Mouse (Mus musculus) forebrain, embryonic 14.5 days (tissue): ENCODE measurements at regions not wholly inside any gene's neighbourhood (a gene's known extent, or its start where the extent isn't known, plus 50 kb on each side); places are given as distances from the start of the nearest gene placed in this dataset.
A peak's percentile ranks its signal among the peaks of the same experiment; 100 is the strongest.

ENCODE experiments used
- ATAC-seq: fragments of 200-750 bp; cut with Nextera tagmentation; 2 replicates; pipeline ENCODE4 v1.8.0; 2017; ENCODE audit warnings: mild to moderate bottlenecking, moderate library complexity
- DNase-seq: peaks from one replicate; pipeline ENCODE4 v3.0.0-alpha.2; 2015; ENCODE audit warnings: low spot score
- H3K27ac ChIP-seq: fragments of 300-500 bp; sonication (generic); 2 replicates; pipeline ENCODE4 v1.5.1; 2014; ENCODE audit warnings: low read depth, mild to moderate bottlenecking, control low read depth, low read length, moderate library complexity
- H3K27me3 ChIP-seq: fragments of 300-500 bp; sonication (generic); replicated peaks from 2 replicates; pipeline ENCODE4 v1.6.1; 2014; ENCODE audit warnings: low read length, control low read depth, mixed read lengths; ENCODE audit not compliant: control insufficient read depth, insufficient read depth
- H3K36me3 ChIP-seq: fragments of 300-500 bp; sonication (generic); 2 replicates; pipeline ENCODE4 v1.6.1; 2014; ENCODE audit warnings: low read length, control low read depth; ENCODE audit not compliant: control insufficient read depth, insufficient read depth
- H3K4me1 ChIP-seq: fragments of 300-500 bp; sonication (generic); 2 replicates; pipeline ENCODE4 v1.6.1; 2014; ENCODE audit warnings: antibody characterized with exemption, low read length, control low read depth; ENCODE audit not compliant: control insufficient read depth, insufficient read depth
- H3K4me2 ChIP-seq: fragments of 300-500 bp; sonication (generic); 2 replicates; pipeline ENCODE4 v1.6.1; 2014; ENCODE audit warnings: mild to moderate bottlenecking, control low read depth, low read length
- H3K4me3 ChIP-seq: fragments of 300-500 bp; sonication (generic); 2 replicates; pipeline ENCODE4 v1.5.1; 2014; ENCODE audit warnings: low read depth, low read length, control low read depth
- H3K9ac ChIP-seq: fragments of 300-500 bp; sonication (generic); 2 replicates; pipeline ENCODE4 v1.6.1; 2014; ENCODE audit warnings: mild to moderate bottlenecking, low read length, control low read depth, moderate library complexity
- H3K9me3 ChIP-seq: fragments of 300-500 bp; sonication (generic); replicated peaks from 2 replicates; pipeline ENCODE4 v1.6.1; 2016; ENCODE audit warnings: low read length, control low read depth, mixed read lengths; ENCODE audit not compliant: control insufficient read depth
- WGBS: fragments of 180-500 bp; shearing (Covaris S2); extraction: QIAGEN DNeasy Blood & Tissue Kit; methylation state at CpG from one replicate; pipeline ENCODE4 v1.1.7; 2014; 5-methylcytosine and 5-hydroxymethylcytosine counted together

- 93% methylated on average over 8 of the region's 8 CpGs for WGBS
- ATAC-seq, result no peak
Observed at GRCm38 (mm10) chr12:79892871-79893270, 219.9 kb downstream of the Zfp36l1 start.

GRCm38 (mm10) chr12:79891942-79892341 is 220.9 kb downstream of the Zfp36l1 start:
- Histone ChIP-seq H3K4me3 (no peak overlapping the region), H3K36me3 (no peaks in the 10 kb centered on the region), H3K27me3 (no peaks in the 10 kb centered on the region), H3K27ac (no peak overlapping the region), H3K9ac (no peak overlapping the region), H3K4me2 (no peak overlapping the region), H3K4me1 (peaks cover 23% of the 10 kb centered on the region), H3K9me3 (no peaks in the 10 kb centered on the region)
- DNase-seq, result no peak
- WGBS, result 82% methylated on average over 4 of the region's 4 CpGs
- ATAC-seq, result no peak

More at GRCm38 (mm10) chr12:79892871-79893270, 219.9 kb downstream of the Zfp36l1 start:
- no peaks in the 10 kb centered on the region for H3K27me3 ChIP-seq
- H3K27ac ChIP-seq, result no peak overlapping the region
- H3K9ac ChIP-seq, result no peak overlapping the region
- no peaks in the 10 kb centered on the region for H3K9me3 ChIP-seq
- H3K4me3 ChIP-seq, result no peak overlapping the region
- peaks cover 15% of the 10 kb centered on the region for H3K4me1 ChIP-seq
- no peak for DNase-seq
- no peak overlapping the region for H3K4me2 ChIP-seq
- no peaks in the 10 kb centered on the region for H3K36me3 ChIP-seq

GRCm38 (mm10) chr12:79890887-79891286 is 221.9 kb downstream of the Zfp36l1 start:
- DNase-seq, result no peak
- no peak overlapping the region for H3K4me2 ChIP-seq
- no peak overlapping the region for H3K4me3 ChIP-seq
- no peaks in the 10 kb centered on the region for H3K9me3 ChIP-seq
- no peak overlapping the region for H3K27ac ChIP-seq
- 29% methylated on average over 4 of the region's 4 CpGs for WGBS
- no peaks in the 10 kb centered on the region for H3K27me3 ChIP-seq
- H3K9ac ChIP-seq, result no peak overlapping the region
- H3K4me1 ChIP-seq, result peaks cover 18% of the 10 kb centered on the region
- no peak for ATAC-seq
- H3K36me3 ChIP-seq, result no peaks in the 10 kb centered on the region

- Histone ChIP-seq H3K27me3 (no peaks in the 10 kb centered on the region), H3K27ac (no peak overlapping the region), H3K9ac (no peak overlapping the region), H3K4me2 (no peak overlapping the region), H3K4me3 (no peak overlapping the region), H3K36me3 (no peaks in the 10 kb centered on the region), H3K9me3 (no peaks in the 10 kb centered on the region), H3K4me1 (peaks cover 15% of the 10 kb centered on the region; the same call in 1 of the 2 replicates)
- ATAC-seq (no peak), DNase-seq (no peak)
- WGBS, result 93% methylated on average over 7 of the region's 7 CpGs
Observed at GRCm38 (mm10) chr12:79890291-79890690, 222.5 kb downstream of the Zfp36l1 start.

- WGBS, result 95% methylated on average over 4 of the region's 4 CpGs
- H3K27me3 ChIP-seq, result no peaks in the 10 kb centered on the region
Observed at GRCm38 (mm10) chr12:79888812-79889211, 224.0 kb downstream of the Zfp36l1 start.

GRCm38 (mm10) chr12:79888086-79888485 is 224.7 kb downstream of the Zfp36l1 start:
- no peak overlapping the region for H3K9ac ChIP-seq
- no peak for DNase-seq
- no peak for ATAC-seq
- 86% methylated on average over 4 of the region's 4 CpGs for WGBS
- no peaks in the 10 kb centered on the region for H3K36me3 ChIP-seq
- no peaks in the 10 kb centered on the region for H3K9me3 ChIP-seq
- H3K27ac ChIP-seq, result no peak overlapping the region; the same call in 1 of the 2 replicates
- H3K4me2 ChIP-seq, result no peak overlapping the region
- no peak overlapping the region for H3K4me3 ChIP-seq
- peaks cover 9% of the 10 kb centered on the region; the same call in 1 of the 2 replicates for H3K4me1 ChIP-seq
- no peaks in the 10 kb centered on the region for H3K27me3 ChIP-seq

More at GRCm38 (mm10) chr12:79888812-79889211, 224.0 kb downstream of the Zfp36l1 start:
- Histone ChIP-seq H3K4me3 (no peak overlapping the region), H3K9me3 (no peaks in the 10 kb centered on the region), H3K36me3 (no peaks in the 10 kb centered on the region), H3K4me1 (peaks cover 9% of the 10 kb centered on the region; the same call in 1 of the 2 replicates), H3K27ac (no peak overlapping the region), H3K9ac (no peak overlapping the region), H3K4me2 (no peak overlapping the region)
- ATAC-seq, result no peak
- no peak for DNase-seq

- 45% methylated on average over 12 of the region's 12 CpGs for WGBS
- H3K4me2 ChIP-seq, result no peak overlapping the region
- ATAC-seq, result peak; percentile 55; the same call in 1 of the 2 replicates
Observed at GRCm38 (mm10) chr12:79887225-79887886, 225.5 kb downstream of the Zfp36l1 start.

GRCm38 (mm10) chr12:79886494-79886893 is 226.3 kb downstream of the Zfp36l1 start:
- Histone ChIP-seq H3K36me3 (no peaks in the 10 kb centered on the region), H3K4me1 (peaks cover 9% of the 10 kb centered on the region; the same call in 1 of the 2 replicates), H3K4me2 (no peak overlapping the region), H3K9ac (no peak overlapping the region), H3K9me3 (no peaks in the 10 kb centered on the region), H3K27me3 (no peaks in the 10 kb centered on the region), H3K27ac (no peak overlapping the region), H3K4me3 (no peak overlapping the region)
- peak; percentile 30 for DNase-seq
- ATAC-seq, result no peak
- whole genome bisulfite sequencing, result 70% methylated on average over 3 of the region's 3 CpGs

More at GRCm38 (mm10) chr12:79887225-79887886, 225.5 kb downstream of the Zfp36l1 start:
- H3K27ac ChIP-seq, result no peak overlapping the region
- no peaks in the 10 kb centered on the region for H3K9me3 ChIP-seq
- no peak overlapping the region for H3K9ac ChIP-seq
- no peaks in the 10 kb centered on the region for H3K27me3 ChIP-seq
- H3K36me3 ChIP-seq, result no peaks in the 10 kb centered on the region
- DNase-seq, result peak; percentile 69
- peaks cover 9% of the 10 kb centered on the region; the same call in 1 of the 2 replicates for H3K4me1 ChIP-seq
- H3K4me3 ChIP-seq, result no peak overlapping the region

GRCm38 (mm10) chr12:79885286-79885685 is 227.5 kb downstream of the Zfp36l1 start:
- no peak overlapping the region for H3K4me3 ChIP-seq
- no peak overlapping the region for H3K4me2 ChIP-seq
- H3K27ac ChIP-seq, result no peak overlapping the region
- 87% methylated on average over 2 of the region's 2 CpGs for WGBS
- no peak for ATAC-seq
- no peaks in the 10 kb centered on the region for H3K36me3 ChIP-seq
- no peak for DNase-seq
- H3K9ac ChIP-seq, result no peak overlapping the region
- H3K9me3 ChIP-seq, result no peaks in the 10 kb centered on the region
- H3K27me3 ChIP-seq, result no peaks in the 10 kb centered on the region
- H3K4me1 ChIP-seq, result peaks cover 14% of the 10 kb centered on the region; the same call in 1 of the 2 replicates
